Mouse (Mus musculus) heart, postnatal 0 days (tissue): ENCODE data around the gene Atg16l2. TPM values are rescaled to one million over a fixed set of nuclear protein-coding genes. Genes with fewer than 3 reads are reported as not detected.

Source experiments
- ATAC-seq: fragments of 200-750 bp; cut with Nextera tagmentation; 2 replicates; pipeline ENCODE4 v1.8.0; 2017; ENCODE audit warnings: low read depth, moderate number of reproducible peaks, moderate library complexity; ENCODE audit not compliant: insufficient read depth
- DNase-seq: peaks from one replicate; pipeline ENCODE4 v3.0.0-alpha.2; 2016; ENCODE audit warnings: low spot score
- H3K27ac ChIP-seq: fragments of 300-500 bp; sonication (generic); 2 replicates; pipeline ENCODE4 v1.5.1; 2014; ENCODE audit warnings: low read depth, mild to moderate bottlenecking
- H3K27me3 ChIP-seq: fragments of 300-500 bp; sonication (generic); 2 replicates; pipeline ENCODE4 v1.6.1; 2014; ENCODE audit warnings: low read length, mixed read lengths; ENCODE audit not compliant: control insufficient read depth, insufficient read depth
- H3K36me3 ChIP-seq: fragments of 300-500 bp; sonication (generic); replicated peaks from 2 replicates; pipeline ENCODE4 v1.6.1; 2014; ENCODE audit warnings: low read length, mixed read lengths; ENCODE audit not compliant: control insufficient read depth, insufficient read depth
- H3K4me1 ChIP-seq: fragments of 300-500 bp; sonication (generic); 2 replicates; pipeline ENCODE4 v1.6.1; 2014; ENCODE audit warnings: antibody characterized with exemption; ENCODE audit not compliant: control insufficient read depth, insufficient read depth
- H3K4me2 ChIP-seq: fragments of 300-500 bp; sonication (generic); 2 replicates; pipeline ENCODE4 v1.6.1; 2014; ENCODE audit warnings: low read depth, mild to moderate bottlenecking, low read length, moderate library complexity
- H3K4me3 ChIP-seq: fragments of 300-500 bp; sonication (generic); 2 replicates; pipeline ENCODE4 v1.5.1; 2014; ENCODE audit warnings: low read depth, low read length
- H3K9ac ChIP-seq: fragments of 300-500 bp; sonication (generic); replicated peaks from 2 replicates; pipeline ENCODE4 v1.6.1; 2014; ENCODE audit warnings: low read depth, low read length, mixed read lengths
- H3K9me3 ChIP-seq: fragments of 300-500 bp; sonication (generic); replicated peaks from 2 replicates; pipeline ENCODE4 v1.6.1; 2016; ENCODE audit warnings: low read length; ENCODE audit not compliant: control insufficient read depth
- CTCF ChIP-seq: IDR thresholded peaks from 2 replicates; pipeline ENCODE4 v1.5.1; 2016; ENCODE audit warnings: antibody characterized with exemption, control low read depth, low read depth
- EP300 ChIP-seq: IDR thresholded peaks from 2 replicates; pipeline ENCODE4 v1.6.1; 2016; ENCODE audit warnings: antibody characterized with exemption, low read depth
- WGBS: fragments of 180-500 bp; shearing (Covaris S2); extraction: QIAGEN DNeasy Blood & Tissue Kit; methylation state at CpG from one replicate; pipeline ENCODE4 v1.1.7; 2014; 5-methylcytosine and 5-hydroxymethylcytosine counted together
- polyA plus RNA-seq: library from polyadenylated mRNA; unstranded; fragments of >200 nt; fragmentation: Nextera tagmentation; extraction: Ambion mirVana; gene quantifications from 2 replicates; pipeline ENCODE4 v1.2.1, GENCODE M21; 2015
- total RNA-seq: library from RNA; depleted of rRNA; stranded (reverse); fragments of >200 nt; gene quantifications from 2 replicates; pipeline ENCODE4 v1.2.3, GENCODE M21; 2014; ENCODE audit warnings: low replicate concordance; rRNA removed

Atg16l2 gene
- total RNA-seq = 67.1 and 93.8 TPM in 2 replicates
- 15.9 and 20.5 TPM in 2 replicates for polyA plus RNA-seq

GRCm38 (mm10) chr7:101301881-101302456, at the start of gene Atg16l2:
Gene Atg16l2 (minus strand): TSS chr7:101302251.
- Histone ChIP-seq H3K4me1 (peaks cover 9% of the 10 kb centered on the region), H3K27ac (peak within 1 kb of the TSS; percentile 84), H3K27me3 (no peaks in the 10 kb centered on the region), H3K9ac (peak within 1 kb of the TSS; percentile 69), H3K36me3 (no peaks in the 10 kb centered on the region), H3K9me3 (no peaks in the 10 kb centered on the region), H3K4me2 (peak within 1 kb of the TSS; percentile 88), H3K4me3 (peak within 1 kb of the TSS; percentile 78)
- TF ChIP-seq CTCF = peak; percentile 47
- TF ChIP-seq EP300 = peak; percentile 86; the same call in 1 of the 2 replicates
- under 1% methylated on average over 39 of the region's 39 CpGs for WGBS
- ATAC-seq (peak; percentile 97), DNase-seq (peak; percentile 96)

GRCm38 (mm10) chr7:101349861-101350260, 47.8 kb upstream of the Atg16l2 start:
- ATAC-seq = no peak
- Histone ChIP-seq H3K4me3 (no peak overlapping the region), H3K9me3 (no peaks in the 10 kb centered on the region), H3K4me1 (peaks cover 7% of the 10 kb centered on the region), H3K36me3 (no peaks in the 10 kb centered on the region), H3K9ac (no peak overlapping the region), H3K27me3 (peaks cover 18% of the 10 kb centered on the region; the same call in 1 of the 2 replicates), H3K27ac (no peak overlapping the region), H3K4me2 (no peak overlapping the region)
- TF ChIP-seq CTCF (no peak), EP300 (no peak)
- no peak for DNase-seq
- WGBS = 75% methylated on average over 2 of the region's 2 CpGs

GRCm38 (mm10) chr7:101348312-101348711, 46.3 kb upstream of the Atg16l2 start:
- no peak for TF ChIP-seq CTCF
- TF ChIP-seq EP300 = no peak
- H3K4me1 ChIP-seq = peaks cover 10% of the 10 kb centered on the region

GRCm38 (mm10) chr7:101347767-101348270, 45.8 kb upstream of the Atg16l2 start, which contains the start of gene Arap1:
Gene Arap1 (plus strand): TSS chr7:101348067.
- H3K9ac ChIP-seq = peak within 1 kb of the TSS; percentile 51; the same call in 1 of the 2 replicates
- H3K4me1 ChIP-seq = peaks cover 13% of the 10 kb centered on the region
- ATAC-seq (peak; percentile 75), DNase-seq (peak; percentile 51)
- H3K27me3 ChIP-seq = peaks cover 18% of the 10 kb centered on the region; the same call in 1 of the 2 replicates
- peak within 1 kb of the TSS; percentile 97 for H3K4me2 ChIP-seq
- peak within 1 kb of the TSS; percentile 67 for H3K4me3 ChIP-seq
- 2% methylated on average over 34 of the region's 35 CpGs for WGBS
- no peaks in the 10 kb centered on the region for H3K9me3 ChIP-seq
- no peaks in the 10 kb centered on the region for H3K36me3 ChIP-seq
- no peak for TF ChIP-seq EP300
- no peak for TF ChIP-seq CTCF
- no peak within 1 kb of the TSS for H3K27ac ChIP-seq

More at GRCm38 (mm10) chr7:101348312-101348711, 46.3 kb upstream of the Atg16l2 start:
- H3K9ac ChIP-seq = peak overlapping the region; percentile 51; the same call in 1 of the 2 replicates
- WGBS = 4% methylated on average over 13 of the region's 13 CpGs
- H3K9me3 ChIP-seq = no peaks in the 10 kb centered on the region
- H3K27me3 ChIP-seq = peaks cover 18% of the 10 kb centered on the region; the same call in 1 of the 2 replicates
- peak overlapping the region; percentile 67 for H3K4me3 ChIP-seq
- peak overlapping the region; percentile 97 for H3K4me2 ChIP-seq
- DNase-seq = no peak
- H3K36me3 ChIP-seq = no peaks in the 10 kb centered on the region
- no peak overlapping the region for H3K27ac ChIP-seq
- ATAC-seq = no peak

- DNase-seq (no peak), ATAC-seq (no peak)
- H3K4me2 ChIP-seq = no peak overlapping the region
- no peak overlapping the region for H3K27ac ChIP-seq
- H3K9ac ChIP-seq = no peak overlapping the region
- peaks cover 18% of the 10 kb centered on the region; the same call in 1 of the 2 replicates for H3K27me3 ChIP-seq
- H3K4me1 ChIP-seq = peaks cover 21% of the 10 kb centered on the region
- no peak overlapping the region for H3K4me3 ChIP-seq
- WGBS = 82% methylated on average over 2 of the region's 2 CpGs
- TF ChIP-seq CTCF (no peak), EP300 (no peak)
- no peaks in the 10 kb centered on the region for H3K36me3 ChIP-seq
- H3K9me3 ChIP-seq = no peaks in the 10 kb centered on the region
Measured at GRCm38 (mm10) chr7:101346991-101347390, 44.9 kb upstream of the Atg16l2 start.
